Mouse (Mus musculus): ENCODE results near the gene Gm2163. TPM values are rescaled to one million over a fixed set of nuclear protein-coding genes. Genes with fewer than 3 reads are reported as not detected.

The Gm2163 gene
- not detected for polyA plus RNA-seq (2017; shearing (Covaris generic))

GRCm38 (mm10) chr4:42466452-42466851, at the start of gene Gm2163:
Gene Gm2163, plus strand, starts transcription at chr4:42466752.

GRCm38 (mm10) chr4:42439078-42439477, 27.5 kb upstream of the Gm2163 start, which contains the start of gene Gm21586:
Gene Gm21586, plus strand, starts transcription at chr4:42439378.

GRCm38 (mm10) chr4:42528075-42528474, 61.5 kb downstream of the Gm2163 start, which contains the start of gene Fam205a2:
Gene Fam205a2, minus strand, starts transcription at chr4:42528175.

GRCm38 (mm10) chr4:42611895-42612294, 145.3 kb downstream of the Gm2163 start, which contains the start of gene Gm10591:
Gene Gm10591, plus strand, starts transcription at chr4:42612195.

GRCm38 (mm10) chr4:42629419-42629818, 162.9 kb downstream of the Gm2163 start, which contains the start of gene Gm2564:
Gene Gm2564, plus strand, starts transcription at chr4:42629719.

Other genes starting within 250 kb of the Gm2163 start
- gene Gm10600, start 226.1 kb upstream of the Gm2163 start, polyA plus RNA-seq (2017; shearing (Covaris generic)), result under 1 TPM in 1 of 2 experiments, not detected in 1; 0.33 TPM
- not detected for gene Ccl21b, start 211.0 kb upstream of the Gm2163 start, polyA plus RNA-seq (2017; shearing (Covaris generic))
- not detected for gene Gm21953, start 172.5 kb upstream of the Gm2163 start, polyA plus RNA-seq (2017; shearing (Covaris generic))
- gene Fam205a3, start 148.4 kb upstream of the Gm2163 start, polyA plus RNA-seq (2017; shearing (Covaris generic)), result not detected
- gene Gm21586, start 27.4 kb upstream of the Gm2163 start, polyA plus RNA-seq (2017; shearing (Covaris generic)), result not detected
- gene Fam205a2, start 61.4 kb downstream of the Gm2163 start, polyA plus RNA-seq (2017; shearing (Covaris generic)), result not detected
- not detected for gene Gm10591, start 145.4 kb downstream of the Gm2163 start, polyA plus RNA-seq (2017; shearing (Covaris generic))
- gene Gm2564, start 163.0 kb downstream of the Gm2163 start, polyA plus RNA-seq (2017; shearing (Covaris generic)), result under 1 TPM in 1 of 2 experiments, not detected in 1; 0.95 TPM
- not detected for gene Ccl27b, start 188.5 kb downstream of the Gm2163 start, polyA plus RNA-seq (2017; shearing (Covaris generic))
- gene Il11ra2, start 195.1 kb downstream of the Gm2163 start, polyA plus RNA-seq (2017; shearing (Covaris generic)), result not detected